Mouse (Mus musculus): Measurements from ENCODE around the gene Fntb.

The Fntb gene

DNA sequence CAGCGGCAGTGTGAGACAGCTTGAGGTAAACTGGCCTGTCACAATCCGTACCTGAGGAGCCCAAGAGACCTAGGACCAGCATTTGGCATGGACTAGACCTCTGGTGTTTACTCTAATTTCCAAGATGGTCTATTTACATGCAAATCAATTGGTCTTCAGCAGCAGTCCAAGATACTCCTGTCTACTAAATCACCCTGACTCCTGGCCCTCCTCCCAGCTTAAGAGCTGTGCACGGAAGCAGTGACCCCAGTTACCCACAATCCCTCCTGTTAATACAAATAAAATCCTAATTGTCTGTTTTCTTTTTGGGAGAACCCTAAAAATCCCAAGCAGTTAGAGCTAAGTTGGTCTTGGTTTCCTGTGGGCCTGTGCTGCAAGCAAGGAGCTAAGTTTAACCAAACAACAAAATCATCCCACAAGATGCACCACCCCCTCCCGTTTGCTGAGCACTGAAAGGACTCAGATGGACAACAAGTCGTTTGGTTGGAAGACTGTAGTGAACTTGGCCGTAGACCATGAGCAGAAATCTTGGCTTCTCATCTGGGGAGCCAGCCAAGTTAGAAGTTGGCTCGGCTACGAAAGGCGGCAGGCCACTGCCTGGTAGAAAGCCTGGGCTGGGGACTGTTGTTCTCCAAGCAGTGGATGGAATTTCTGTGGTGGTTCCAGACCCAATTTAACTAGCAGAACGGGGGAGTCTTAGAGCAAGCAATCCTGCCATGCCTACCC, 189.5 kb downstream of the Fntb start:
- DNase-seq (ENCODE audit: low spot score in 2 of 2): peak; percentile 69 to 73

DNA sequence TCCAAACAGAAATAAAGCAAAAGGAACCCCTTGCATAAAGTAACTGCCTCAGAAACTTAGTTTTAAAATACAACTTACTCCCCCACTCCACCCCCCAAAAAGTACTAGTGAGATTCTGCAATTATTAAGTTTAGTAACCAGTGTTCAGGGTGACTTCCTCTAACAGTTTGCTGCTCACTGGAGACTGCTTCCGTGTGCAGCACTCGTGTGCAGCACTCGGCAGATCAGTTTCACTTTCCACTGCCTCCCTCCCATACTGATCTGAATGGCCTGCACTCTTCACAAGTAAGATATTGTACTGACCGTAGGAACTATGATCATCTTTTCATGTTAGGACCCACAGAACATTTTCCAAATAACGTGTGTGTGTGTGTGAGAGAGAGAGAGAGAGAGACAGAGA, 192.3 kb downstream of the Fntb start:
- DNase-seq (ENCODE audit: low spot score in 2 of 2): no peak

DNA sequence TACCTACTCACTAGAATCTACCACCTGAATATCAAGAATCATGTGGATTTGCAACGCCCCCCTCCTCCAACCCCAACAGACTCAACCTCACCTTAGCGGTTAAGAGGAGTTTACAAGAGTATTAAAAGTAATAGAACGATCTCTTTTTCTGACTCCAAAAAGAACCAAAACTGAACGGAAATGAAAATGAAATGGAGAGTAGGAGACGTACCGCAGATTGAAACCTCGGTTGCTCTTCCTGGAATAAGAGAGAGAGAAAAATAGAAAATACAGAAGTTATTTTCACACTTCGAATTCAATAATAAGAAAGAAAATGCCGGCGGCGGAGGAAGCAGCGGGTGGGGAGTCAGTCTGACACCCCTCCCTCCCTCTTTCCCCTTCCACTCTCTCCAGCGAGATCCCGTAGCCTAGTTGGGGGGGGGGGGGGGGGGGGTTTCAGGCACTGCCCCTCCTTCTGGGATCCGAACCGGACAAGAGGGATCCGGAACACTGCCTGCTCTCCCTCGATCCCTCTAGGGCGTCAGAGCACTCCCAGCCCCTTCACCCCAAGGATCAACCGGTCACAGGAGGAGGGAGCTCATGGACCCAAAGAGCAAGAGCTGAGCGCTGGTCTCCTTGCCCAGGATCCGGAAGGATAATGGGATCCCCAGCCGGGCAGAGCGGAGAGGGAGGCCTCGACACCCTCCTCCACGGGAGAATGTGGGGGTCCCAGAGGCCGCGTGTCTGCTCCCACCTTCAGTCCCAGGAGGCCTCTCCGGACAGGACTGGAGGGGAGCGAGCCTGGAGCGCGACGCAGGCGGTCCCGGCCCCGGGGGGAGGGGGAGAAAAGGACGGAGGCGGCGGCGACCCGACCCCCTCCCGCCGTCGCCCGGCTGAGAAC, 195.9 kb downstream of the Fntb start:
- no peak for DNase-seq (ENCODE audit: low spot score in 2 of 2)

DNA sequence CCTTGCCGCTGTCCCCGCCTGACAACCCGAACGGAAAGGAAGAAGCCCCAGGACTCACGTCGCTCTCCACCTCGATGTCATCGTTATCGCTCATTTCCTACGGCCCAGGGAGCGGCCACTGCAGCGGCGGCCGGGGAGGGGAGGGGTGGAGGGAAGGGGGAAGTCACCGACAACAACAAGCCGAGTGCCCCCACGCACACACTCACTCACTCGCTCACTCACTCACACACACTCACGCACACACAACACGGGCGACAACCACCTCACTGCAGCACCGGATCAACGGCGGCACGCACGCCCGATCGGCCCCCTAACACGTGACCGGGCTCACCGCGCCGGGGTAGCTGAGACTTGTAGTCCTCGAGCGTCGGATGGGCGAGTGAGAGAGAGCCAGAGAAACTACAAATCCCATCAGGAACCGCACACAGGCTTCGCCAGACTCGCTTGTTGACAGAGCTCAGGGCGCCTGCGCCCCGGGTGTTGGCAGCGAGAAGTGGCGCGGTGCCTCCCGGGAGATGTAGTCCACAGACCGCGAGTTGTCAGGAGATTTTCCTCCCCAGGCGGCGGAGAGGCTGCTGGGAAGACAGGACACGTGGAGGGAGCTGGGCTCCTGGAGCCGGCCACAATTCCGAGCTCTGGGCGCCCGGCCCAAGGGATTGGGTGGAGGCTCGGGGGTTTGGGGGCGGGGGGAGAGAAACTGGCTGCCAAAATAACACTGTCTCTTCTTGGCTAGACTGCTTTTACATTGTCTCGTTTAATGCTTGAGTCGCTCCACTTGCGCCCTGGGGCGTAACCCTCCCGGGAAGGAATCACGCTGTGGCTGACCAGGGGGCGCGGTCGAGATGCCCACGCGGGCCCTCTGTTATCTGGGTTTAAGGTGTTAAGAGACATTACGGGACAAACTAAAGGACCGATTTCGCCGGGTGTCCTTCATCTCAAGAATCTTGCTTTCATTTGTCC, 196.8 kb downstream of the Fntb start, which contains the start of gene Max:
TSS of gene Max (minus strand) at position 270 of the 960 bp plus-strand sequence.
- DNase-seq (ENCODE audit: low spot score in 2 of 2): peak; percentile 98 to 99

DNA sequence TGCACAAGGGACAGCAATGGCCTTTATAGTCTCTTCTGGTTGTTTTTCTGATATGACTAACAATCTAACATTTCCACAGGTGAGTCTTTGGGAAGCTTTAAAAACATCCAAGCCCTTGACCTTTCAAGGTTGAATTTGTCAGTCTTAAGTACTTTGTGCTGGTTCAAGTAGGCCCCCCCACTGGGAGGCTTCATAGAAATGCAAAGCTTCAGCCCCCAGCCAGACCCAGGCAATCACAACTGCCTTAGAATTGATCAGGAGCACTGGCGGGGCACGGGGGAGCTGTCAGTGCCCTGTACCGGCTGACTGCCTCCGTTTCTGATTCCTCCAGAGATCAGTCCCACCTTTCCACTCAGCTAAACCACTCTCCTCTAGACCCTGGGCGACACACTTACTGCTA, 199.7 kb downstream of the Fntb start:
- no peak for DNase-seq (ENCODE audit: low spot score in 2 of 2)

DNA sequence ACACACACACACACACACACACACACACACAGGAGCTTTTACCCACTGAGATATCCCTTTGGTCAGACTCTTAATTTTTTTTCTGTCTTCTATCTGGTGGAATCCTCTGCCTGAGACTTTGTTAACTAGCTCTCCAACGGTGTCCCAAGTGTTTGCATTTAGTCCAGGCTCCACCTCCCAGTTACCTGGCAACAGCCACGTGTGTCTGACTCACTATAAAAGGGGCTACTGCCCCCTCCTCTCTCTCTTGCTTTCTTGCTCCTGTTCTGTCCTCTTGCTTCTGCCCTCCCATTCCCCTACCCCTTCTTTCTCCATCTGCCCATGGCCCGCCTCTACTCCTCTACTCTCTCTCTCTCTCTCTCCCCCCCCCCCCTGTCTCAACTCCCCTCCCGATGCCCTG, 200.5 kb downstream of the Fntb start:
- DNase-seq (ENCODE audit: low spot score in 2 of 2): no peak

All from urinary bladder, postnatal 4 days (tissue).